Mouse (Mus musculus): ENCODE results near the gene Zbtb43. TPM values are rescaled to one million over a fixed set of nuclear protein-coding genes. Genes with fewer than 3 reads are reported as not detected.

Zbtb43 gene
- total RNA-seq (2023) = 34.4 to 42.0 TPM (median 40.2 TPM) in 4 replicates

GRCm38 (mm10) chr2:33468466-33469097 is at the start of gene Zbtb43:
TSS of gene Zbtb43 (minus strand) at chr2:33468559.

GRCm38 (mm10) chr2:33430771-33431699 is 37.3 kb downstream of the Zbtb43 start, which contains the start of gene Zbtb34:
TSS of gene Zbtb34 (minus strand) at chr2:33431324.

Other genes with a start within 250 kb of the Zbtb43 start
- 15.6 to 21.0 TPM (median 18.9 TPM) in 4 replicates for gene Ralgps1, start 97.1 kb downstream of the Zbtb43 start, total RNA-seq (2023)
- 8.1 to 12.7 TPM (median 9.1 TPM) in 4 replicates for gene Zbtb34, start 37.2 kb downstream of the Zbtb43 start, total RNA-seq (2023)
- not detected in 4 replicates for gene Lmx1b, start 172.0 kb upstream of the Zbtb43 start, total RNA-seq (2023)